Mouse (Mus musculus): ENCODE results near the gene Dazl.
"Not testable (repeated sequence)": the region's sequence is repeated elsewhere in the genome, so short reads cannot be mapped to it uniquely, and the experiment has no call there.

Dazl gene

DNA sequence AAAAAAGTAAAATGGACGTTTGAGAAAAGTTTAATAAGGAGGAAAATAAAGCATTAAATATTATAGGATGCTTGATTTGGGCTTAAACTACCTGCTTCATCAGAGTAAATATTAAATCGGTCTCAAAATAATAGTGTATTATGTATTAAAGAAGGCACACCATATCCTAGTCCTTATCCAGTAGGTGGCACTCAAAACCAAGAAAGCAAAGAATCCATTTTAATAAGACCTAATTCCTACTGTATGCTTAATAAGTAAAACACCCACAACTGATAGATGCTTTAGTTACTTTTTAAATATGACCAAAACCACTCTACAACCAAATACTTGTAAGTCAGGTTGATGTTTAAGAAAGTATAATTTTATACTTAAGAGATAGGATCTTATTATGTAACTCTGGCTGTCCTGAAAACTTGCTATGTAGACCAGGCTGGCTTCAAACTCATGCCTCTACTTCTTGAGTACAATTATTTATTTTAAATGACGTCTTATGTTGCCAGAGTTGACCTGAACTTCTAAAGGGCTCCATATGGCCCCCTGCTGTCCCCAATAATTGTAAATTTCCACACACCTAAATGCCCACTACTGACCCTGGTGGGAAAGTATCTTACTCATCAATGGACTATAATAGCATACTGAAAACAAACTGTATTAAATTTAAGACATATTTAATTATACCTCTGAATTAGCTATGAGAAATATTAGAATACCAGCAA, 1.8 kb downstream of the Dazl start:
- DNase-seq (ENCODE audit: low spot score in 2 of 2): no peak

DNA sequence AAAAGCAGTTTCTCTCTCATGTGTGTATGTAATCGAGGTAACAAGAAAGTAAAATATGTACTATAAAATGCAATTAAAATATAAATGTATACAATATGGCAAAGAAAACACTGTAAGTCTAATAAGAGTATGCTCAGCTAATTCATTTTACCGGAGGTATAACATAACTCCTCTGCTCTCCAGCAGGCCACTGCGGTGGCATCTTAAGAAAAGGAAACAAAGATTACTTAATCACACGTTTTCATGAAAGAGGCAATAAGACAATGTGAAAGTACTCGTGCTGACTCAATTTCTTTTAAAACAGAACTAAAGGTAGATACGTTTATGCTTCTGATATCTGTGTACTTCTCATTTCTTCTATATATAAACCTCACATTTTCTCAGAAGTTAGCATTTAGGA, 8.6 kb downstream of the Dazl start:
- DNase-seq (ENCODE audit: low spot score in 2 of 2): no peak

DNA sequence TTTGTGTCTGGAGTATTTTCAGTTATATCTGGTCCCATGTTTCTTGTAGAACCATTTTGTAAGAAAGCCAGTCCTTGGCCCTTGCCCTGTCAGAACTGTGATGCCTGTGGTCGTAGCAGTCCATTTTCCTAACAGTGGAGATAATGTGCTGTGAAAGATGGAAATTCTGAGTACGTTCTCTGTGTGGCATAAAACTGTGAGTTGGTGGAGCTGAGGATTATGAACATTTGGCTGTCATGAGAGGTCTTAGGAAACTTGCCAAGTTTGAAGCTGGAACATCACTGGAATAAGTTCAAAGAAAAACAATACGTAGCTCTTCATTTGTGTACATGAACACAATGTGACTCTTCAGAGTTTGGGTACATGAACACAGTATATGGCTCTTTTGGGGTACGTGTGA, 31.8 kb downstream of the Dazl start:
- not testable (repeated sequence) for DNase-seq (ENCODE audit: low spot score in 2 of 2)

DNA sequence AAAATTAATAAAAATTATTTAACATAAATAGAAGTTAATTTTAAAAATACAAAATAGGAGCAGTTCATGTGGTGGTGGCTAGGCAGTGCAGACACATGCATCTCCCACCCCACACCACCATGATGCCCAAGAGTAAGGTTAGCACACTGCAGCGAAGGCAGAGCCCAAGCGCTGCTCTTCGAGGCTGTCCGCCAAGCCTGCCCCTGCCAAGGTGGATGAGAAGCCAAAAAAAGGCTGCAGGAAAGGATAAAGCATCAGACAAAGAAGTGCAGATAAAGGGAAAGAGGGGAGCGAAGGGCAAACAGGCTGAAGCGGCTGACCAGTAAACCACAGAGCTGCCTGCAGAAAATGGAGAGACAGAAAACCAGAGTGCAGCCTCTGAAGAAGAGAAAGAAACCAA, 32.6 kb downstream of the Dazl start:
- no peak for DNase-seq (ENCODE audit: low spot score in 2 of 2)

DNA sequence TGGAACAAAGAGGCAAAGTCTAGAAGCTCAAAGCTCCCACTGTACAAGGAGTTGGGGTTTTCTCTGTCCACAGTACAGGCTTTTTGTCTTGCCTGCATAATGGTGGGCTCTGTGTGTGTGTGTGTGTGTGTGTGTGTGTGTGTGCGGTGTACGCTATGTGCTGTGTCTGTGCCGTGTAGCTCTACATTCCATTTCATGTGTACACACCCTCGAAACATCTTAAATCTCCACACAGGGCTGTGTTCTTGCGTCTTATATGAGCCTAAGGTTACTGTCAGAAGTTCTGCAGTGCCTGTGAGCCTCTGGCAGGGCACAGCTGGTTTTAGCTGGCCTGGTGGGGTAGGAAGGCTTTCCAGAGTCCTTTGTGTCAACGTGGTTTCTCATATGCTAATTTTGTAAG, 46.8 kb downstream of the Dazl start:
- DNase-seq (ENCODE audit: low spot score in 2 of 2): no peak

DNA sequence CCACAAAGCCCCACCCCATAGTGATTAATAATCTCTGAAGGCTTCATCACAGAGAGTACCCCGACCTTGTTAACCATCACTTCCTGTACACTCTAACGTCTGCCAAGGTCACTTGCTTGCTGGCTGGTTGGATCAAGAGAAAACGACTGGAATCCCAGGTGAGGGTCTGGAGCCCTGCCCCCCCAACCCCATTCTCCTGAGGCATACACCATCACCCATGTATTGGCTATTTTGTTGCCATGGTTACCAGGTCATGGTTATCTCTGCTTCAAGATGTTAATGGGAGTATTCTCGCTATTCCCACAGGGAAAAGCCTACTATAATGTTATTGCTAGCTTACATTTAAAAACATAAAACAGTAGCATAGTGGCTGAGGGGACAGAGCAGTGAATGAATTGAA, 48.8 kb downstream of the Dazl start:
- no peak for DNase-seq (ENCODE audit: low spot score in 2 of 2)

DNA sequence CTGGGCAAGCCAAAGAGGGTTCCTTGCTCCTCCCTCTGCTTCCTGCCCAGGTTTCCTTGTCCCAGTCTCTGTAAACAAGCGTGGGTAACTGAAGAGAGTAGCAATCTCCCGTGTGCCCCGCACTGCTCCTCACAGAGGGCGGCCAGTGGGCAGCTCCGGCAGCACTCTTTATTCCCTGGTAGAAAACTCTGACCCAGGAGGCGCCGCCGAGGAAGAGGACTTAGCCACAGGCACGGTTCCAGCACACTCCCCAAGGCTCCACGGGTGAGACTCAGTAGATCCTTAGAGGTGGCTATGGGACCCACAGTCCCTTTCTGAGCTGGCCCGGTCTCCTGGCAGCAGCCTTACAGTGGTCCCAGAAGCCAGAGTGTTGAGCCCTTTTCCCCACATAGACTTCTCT, 50.1 kb downstream of the Dazl start:
- no peak for DNase-seq (ENCODE audit: low spot score in 2 of 2)

DNA sequence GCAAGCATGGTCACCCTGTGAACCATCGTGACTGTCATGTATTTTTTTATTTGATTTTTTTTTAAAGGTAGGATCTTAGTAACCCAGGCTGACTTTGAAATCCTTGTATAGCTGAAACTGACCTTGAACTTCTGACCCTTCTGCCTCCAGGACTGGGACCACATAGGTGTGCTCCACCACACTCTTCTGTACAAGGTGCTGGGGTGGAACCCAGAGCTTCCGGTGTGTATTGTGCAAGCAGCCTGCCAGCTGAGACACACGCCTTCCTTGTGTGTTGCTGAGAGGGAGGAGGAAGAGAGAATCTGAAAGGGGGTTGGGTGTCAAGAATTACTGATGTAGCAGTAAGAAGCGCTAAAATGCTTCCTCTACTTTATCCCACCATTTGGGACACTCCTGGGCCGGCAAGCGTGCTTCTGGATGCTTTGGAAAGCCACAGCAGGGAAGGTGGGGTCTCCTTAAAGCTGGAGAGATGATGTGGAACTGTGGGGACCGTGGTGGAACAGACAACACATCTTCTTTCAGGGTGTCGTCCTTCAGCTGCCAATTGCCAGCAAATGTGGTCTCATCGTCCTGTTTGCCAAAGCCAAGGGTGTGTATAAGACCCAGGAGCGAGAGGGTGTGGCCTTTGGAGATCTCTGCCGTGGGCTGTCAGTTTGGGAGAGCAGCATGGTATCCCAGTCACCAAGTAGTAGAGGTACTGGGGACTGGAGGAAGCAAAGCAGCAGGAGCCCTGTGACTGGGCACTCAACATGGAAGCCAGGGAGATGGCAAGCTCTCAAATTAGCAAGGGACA, 55.4 kb downstream of the Dazl start:
- no peak for DNase-seq (ENCODE audit: low spot score in 2 of 2)

DNA sequence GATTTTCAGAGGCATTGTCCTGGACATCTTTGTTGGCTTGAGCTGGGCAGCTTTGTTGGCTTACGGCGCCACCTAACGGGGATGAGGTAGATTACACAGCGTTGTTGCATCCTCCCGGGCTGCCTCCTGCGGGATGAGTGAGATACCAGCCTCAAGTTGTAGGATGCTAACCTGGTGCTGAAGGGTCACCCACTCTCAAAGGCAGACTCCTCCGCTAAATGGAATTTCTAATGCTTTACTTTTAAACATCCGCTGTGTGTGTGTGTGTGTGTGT, 56.1 kb downstream of the Dazl start:
- peak; percentile 50 to 75 for DNase-seq (ENCODE audit: low spot score in 2 of 2)

DNA sequence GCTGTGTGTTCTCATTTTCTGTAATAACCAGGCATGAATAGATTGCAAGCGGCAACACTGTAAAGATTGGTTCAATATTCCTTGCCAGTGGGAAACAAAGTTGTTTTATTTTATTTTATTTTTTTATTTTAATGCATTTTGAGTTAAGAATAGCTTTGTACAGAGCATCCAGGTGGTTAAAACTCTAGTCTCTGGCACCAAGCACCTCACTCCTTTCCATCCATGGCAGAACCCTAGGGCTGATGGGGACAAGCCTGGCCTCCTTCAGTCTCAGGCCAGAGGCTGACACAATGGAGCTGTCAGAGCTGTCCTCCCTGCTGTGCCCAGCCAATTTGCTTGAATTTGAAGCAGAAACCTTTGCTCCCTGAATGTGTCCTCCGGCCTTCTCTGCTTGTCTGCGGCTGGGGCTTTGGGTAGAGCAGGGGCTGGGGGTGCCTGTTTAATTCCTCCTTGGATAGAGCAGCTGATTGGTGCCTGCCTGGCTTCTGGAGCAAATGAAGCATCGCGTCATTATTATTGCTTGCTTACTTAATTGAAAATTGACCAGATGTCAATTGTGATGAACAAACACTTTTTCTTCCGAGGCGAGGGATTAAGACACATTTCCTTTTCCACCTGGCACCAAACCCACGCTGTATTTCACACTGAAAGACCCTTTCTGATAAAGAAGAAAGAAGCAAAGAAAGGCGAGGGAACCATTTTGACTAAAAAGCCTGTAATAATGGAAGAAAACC, 56.6 kb downstream of the Dazl start:
- no peak for DNase-seq (ENCODE audit: low spot score in 2 of 2)

DNA sequence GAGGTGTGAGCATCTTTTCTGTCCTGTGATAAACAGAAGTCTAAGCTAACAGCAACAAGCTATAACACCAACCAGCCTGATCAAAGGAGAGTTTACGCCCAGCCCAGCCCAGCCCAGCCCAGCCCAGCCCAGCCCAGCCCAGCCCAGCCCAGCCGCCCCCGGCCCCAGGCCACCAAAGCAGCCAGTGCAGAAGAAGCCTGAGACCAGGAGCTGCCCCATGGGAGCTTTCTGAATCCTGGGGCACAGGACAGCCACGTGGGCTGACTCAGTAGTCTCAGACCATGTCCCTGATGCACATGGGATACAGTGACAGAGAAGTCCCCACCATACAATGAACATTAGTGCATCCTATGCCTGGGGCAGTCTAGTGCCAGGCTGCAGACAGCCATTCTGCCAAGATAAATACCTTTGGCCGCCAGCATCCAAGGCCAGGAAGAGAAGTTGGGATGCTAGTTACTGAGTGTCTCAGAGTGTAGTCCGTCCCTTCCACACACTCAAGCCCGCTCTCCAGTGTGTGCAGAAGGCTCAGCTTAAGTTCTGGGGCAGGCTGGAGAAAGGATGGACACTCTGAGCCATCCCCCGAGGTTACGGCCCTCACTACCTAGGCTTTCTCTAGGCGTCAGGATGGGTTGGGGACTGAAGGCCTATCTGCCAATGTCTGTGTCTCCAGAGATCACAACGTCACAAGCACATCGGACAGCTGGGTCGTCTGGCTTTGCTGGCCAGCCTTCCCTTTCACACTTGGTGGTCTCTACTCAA, 57.3 kb downstream of the Dazl start:
- DNase-seq (ENCODE audit: low spot score in 2 of 2): no peak

DNA sequence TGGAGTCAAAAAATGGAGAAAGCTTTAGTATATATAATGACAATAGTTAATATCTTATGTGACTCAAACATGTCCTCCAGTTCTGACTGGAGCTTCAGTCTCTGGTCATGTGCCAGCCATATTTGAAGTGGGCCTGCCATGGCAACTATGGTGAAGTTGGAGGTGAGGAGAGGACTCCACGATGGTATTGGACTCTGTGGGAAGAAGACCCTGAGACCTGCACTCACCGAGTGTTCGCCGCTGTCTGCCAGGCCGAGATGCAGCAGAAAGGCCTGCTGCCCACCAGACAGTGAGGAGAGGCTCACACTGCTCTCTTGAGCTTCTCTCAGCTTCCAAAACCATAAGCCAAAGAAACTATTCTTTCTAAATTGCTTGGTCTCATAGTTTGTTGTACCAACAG, 59.5 kb downstream of the Dazl start:
- DNase-seq (ENCODE audit: low spot score in 2 of 2): no peak

DNA sequence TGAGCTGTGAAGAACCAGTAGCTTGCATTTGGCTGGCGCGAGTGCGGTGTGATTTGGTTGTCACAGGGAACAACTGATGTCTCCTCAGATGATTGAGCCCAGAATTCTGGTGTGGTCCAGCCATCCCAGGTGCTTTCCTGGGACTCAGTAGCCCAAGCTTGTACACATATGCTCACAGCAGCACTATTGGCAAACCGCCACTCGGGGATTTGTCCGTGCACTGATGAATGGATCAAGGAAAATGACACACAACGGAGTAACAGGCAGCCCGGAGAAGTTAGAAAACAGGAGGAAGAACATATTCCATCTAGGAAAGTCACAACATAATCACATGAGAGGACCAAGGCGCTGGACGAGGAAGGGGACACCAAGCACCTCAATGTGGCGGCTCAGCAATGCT, 60.6 kb downstream of the Dazl start:
- DNase-seq (ENCODE audit: low spot score in 2 of 2): no peak

DNA sequence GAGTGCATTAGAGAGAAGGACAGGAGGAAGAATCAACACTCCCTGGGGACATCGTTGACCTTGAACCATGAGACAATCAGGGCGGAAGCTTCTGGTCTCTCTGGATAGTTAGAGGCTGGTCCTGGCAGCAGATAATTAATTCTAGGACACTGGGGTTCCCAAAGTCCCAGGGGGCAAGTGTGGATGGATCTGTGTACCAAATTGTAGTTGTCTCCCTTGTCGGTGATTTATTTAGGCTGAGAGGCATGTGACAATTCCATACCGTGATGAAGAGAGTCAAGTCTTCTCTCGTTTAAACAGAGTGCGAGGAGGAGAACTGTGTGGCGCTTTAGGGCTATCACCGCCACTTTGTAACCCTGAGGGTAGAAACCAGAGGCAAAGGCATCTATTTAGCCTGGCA, 62.2 kb downstream of the Dazl start:
- DNase-seq (ENCODE audit: low spot score in 2 of 2): no peak

DNA sequence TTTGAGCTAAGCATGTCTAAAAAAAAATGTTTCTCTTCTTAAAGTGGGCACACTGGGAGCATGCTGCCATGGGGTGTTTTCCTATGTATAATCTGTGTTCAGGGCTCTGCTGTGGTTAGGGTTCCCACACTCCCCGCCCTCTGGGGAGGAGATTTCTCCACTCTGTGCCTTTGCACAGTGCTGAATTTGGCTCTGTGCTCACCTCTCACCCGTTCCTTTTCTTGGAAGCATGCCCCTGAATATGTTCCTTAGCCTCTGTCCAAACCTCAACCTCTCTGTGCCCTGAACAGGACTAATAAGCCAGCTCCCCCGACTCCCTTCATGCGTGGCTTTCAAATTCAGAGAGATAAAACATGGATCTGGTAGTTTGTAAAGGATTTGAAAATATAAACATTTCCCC, 63.9 kb downstream of the Dazl start:
- no peak for DNase-seq (ENCODE audit: low spot score in 2 of 2)

Data from thymus, postnatal 10 days (tissue).